Mouse (Mus musculus) heart, adult 2 months (tissue): ENCODE results near the gene Nptx1.
A peak's percentile ranks its signal among the peaks of the same experiment; 100 is the strongest.

Source experiments
- CTCF ChIP-seq: fragments of 200-600 bp; IDR thresholded peaks from 2 replicates; pipeline ENCODE4 v1.8.1; 2022; ENCODE audit warnings: antibody characterized with exemption, mild to moderate bottlenecking, moderate library complexity
- EP300 ChIP-seq: fragments of 200-500 bp; IDR thresholded peaks from 2 replicates; pipeline ENCODE4 v1.6.1; 2011; ENCODE audit warnings: low read depth, low read length, control low read depth; ENCODE audit not compliant: insufficient read depth
- POLR2A ChIP-seq: fragments of 200-500 bp; IDR thresholded peaks from 2 replicates; pipeline ENCODE4 v1.6.1; 2011; ENCODE audit warnings: mild to moderate bottlenecking, low read depth, low read length, control low read depth; ENCODE audit not compliant: insufficient read depth

DNA sequence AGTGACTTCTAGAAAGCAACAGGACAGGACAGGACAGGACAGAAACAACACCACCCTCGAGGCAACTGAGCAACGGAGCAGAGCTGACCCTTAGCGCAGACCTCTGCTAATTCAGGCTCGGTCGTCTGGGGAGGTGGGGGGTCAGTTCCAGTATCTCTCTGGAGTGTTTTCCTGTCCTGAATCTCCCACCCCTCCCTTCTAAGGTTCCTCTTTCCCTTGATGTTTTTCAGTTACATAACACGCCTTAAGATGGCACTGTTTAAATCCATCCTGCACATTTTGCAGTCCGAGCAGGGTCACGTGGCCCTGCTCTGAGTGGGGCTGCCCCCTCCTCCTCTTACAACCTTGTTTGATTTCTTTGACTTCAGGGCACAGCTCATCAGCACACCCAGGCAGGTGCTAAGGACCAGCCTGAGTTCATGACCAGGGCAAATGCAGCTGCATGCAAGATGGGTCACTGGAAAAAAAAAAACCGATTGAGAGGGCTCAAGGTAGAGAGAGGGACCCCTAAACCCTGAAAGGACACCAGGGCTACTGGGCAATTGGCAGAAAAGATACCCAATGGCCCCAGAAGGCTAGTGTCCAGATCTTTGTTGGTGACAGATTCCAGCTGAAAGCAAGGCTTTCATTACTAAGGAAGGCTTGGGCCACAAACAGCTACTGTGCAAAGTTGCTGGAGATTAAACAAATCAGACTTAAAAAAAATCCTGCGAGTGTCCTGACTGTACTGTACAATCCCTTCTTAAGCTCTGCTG is 1.6 kb downstream of the Nptx1 start:
- no peak for TF ChIP-seq POLR2A
- peak; percentile 32 for TF ChIP-seq CTCF
- no peak for TF ChIP-seq EP300
